Mouse (Mus musculus): ENCODE measurements around the gene Gm5741. TPM values are rescaled to one million over a fixed set of nuclear protein-coding genes. Genes with fewer than 3 reads are reported as not detected.

The Gm5741 gene
- polyA plus RNA-seq, 1 experiment: 1.3 TPM

DNA sequence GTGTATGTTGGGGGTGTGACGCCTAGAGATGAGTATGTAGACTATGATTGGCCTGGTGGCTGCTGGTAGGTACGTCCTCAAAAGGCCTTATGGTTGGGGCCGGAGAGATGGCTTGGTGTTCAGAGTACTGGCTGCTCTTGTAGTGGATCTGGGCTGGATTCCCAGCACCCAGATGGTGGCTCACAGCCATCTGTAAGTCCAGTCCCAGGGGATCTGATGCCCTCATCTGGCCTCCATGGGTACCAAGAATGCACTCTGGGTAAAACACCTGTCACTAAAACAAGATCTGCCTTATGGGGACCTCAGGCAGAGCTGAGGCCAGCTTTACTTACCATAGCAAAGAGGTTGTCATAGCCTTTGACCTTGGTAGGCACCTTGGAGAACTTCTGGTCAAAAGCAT lies 43.9 kb downstream of the Gm5741 start:
- no peak for TF ChIP-seq GATA1 (IDR thresholded peaks at IDR 0.05; ENCODE audit: low read length)

DNA sequence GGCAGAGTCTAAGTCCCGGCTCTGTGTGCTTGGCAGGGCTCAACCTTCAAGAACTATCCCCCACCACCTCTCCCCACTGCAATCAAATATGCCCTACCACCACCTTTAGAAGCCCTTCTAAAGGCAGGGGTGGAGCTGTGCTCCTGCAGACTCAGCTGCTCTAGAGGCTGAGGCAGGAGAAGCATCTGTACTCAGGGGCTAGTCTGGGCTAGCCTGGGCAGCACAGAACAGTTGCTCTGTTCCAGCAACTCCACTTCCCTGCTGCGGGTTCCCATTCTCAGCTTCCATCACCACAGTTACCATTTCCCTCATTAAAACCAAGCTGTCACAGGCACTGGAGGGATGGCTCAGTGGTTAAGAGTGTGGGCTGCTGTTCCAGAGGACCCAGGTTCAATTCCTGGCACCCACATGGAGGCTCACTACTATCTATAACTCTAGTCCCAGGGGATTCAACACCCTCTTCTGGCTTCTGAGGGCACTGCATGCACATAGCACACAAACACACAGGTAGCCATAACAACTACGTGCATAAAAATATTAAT lies 46.2 kb downstream of the Gm5741 start:
- TF ChIP-seq GATA1 (IDR thresholded peaks at IDR 0.05; ENCODE audit: low read length): no peak

Other genes starting within 250 kb of the Gm5741 start
- gene Dand5, start 245.2 kb downstream of the Gm5741 start, polyA plus RNA-seq (2012): 1.6 and 1.7 TPM in 2 replicates
- 88.2 and 112 TPM in 2 replicates for gene Gadd45gip1, start 236.5 kb downstream of the Gm5741 start, polyA plus RNA-seq (2012)
- gene Rad23a, start 227.3 kb downstream of the Gm5741 start, polyA plus RNA-seq (2012): 615 and 707 TPM in 2 replicates
- 315 and 318 TPM in 2 replicates for gene Calr, start 221.0 kb downstream of the Gm5741 start, polyA plus RNA-seq (2012)
- gene Farsa, start 211.0 kb downstream of the Gm5741 start, polyA plus RNA-seq (2012): 149 and 179 TPM in 2 replicates
- gene Syce2, start 195.9 kb downstream of the Gm5741 start, polyA plus RNA-seq (2012): 77.8 and 102 TPM in 2 replicates
- gene Gcdh, start 174.1 kb downstream of the Gm5741 start, polyA plus RNA-seq (2012): 89.9 and 98.4 TPM in 2 replicates
- 371 and 477 TPM in 2 replicates for gene Klf1, start 166.1 kb downstream of the Gm5741 start, polyA plus RNA-seq (2012)
- gene Dnase2a, start 159.4 kb downstream of the Gm5741 start, polyA plus RNA-seq (2012): 25.4 and 75.0 TPM in 2 replicates
- 0.46 and 0.50 TPM in 2 replicates for gene Mast1, start 130.6 kb downstream of the Gm5741 start, polyA plus RNA-seq (2012)
- not detected in 2 replicates for gene Rtbdn, start 121.0 kb downstream of the Gm5741 start, polyA plus RNA-seq (2012)
- gene Gm49661, start 98.5 kb downstream of the Gm5741 start, polyA plus RNA-seq (2012): not detected in 2 replicates
- gene Prdx2, start 98.4 kb downstream of the Gm5741 start, polyA plus RNA-seq (2012): 29.7 and 136 TPM in 2 replicates
- 725 and 803 TPM in 2 replicates for gene Rnaseh2a, start 98.2 kb downstream of the Gm5741 start, polyA plus RNA-seq (2012)
- gene Junb, start 89.3 kb downstream of the Gm5741 start, polyA plus RNA-seq (2012): 68.1 and 95.2 TPM in 2 replicates
- gene Hook2, start 77.4 kb downstream of the Gm5741 start, polyA plus RNA-seq (2012): 10.7 and 11.9 TPM in 2 replicates
- gene Best2, start 53.5 kb downstream of the Gm5741 start, polyA plus RNA-seq (2012): 0.03 TPM in 2 replicates
- gene Asna1, start 42.7 kb downstream of the Gm5741 start, polyA plus RNA-seq (2012): 97.2 and 187 TPM in 2 replicates
- 299 and 448 TPM in 2 replicates for gene Trir, start 41.2 kb downstream of the Gm5741 start, polyA plus RNA-seq (2012)
- 17.1 and 25.1 TPM in 2 replicates for gene Tnpo2, start 31.1 kb downstream of the Gm5741 start, polyA plus RNA-seq (2012)
- 24.7 and 27.7 TPM in 2 replicates for gene Fbxw9, start 7.9 kb downstream of the Gm5741 start, polyA plus RNA-seq (2012)
- gene Dhps, start 3.8 kb upstream of the Gm5741 start, polyA plus RNA-seq (2012): 35.9 and 40.4 TPM in 2 replicates
- 4.1 and 22.5 TPM in 2 replicates for gene Wdr83os, start 12.8 kb upstream of the Gm5741 start, polyA plus RNA-seq (2012)
- gene Wdr83, start 13.3 kb upstream of the Gm5741 start, polyA plus RNA-seq (2012): 18.1 and 45.7 TPM in 2 replicates
- 9.5 and 11.4 TPM in 2 replicates for gene Man2b1, start 15.3 kb upstream of the Gm5741 start, polyA plus RNA-seq (2012)
- not detected in 2 replicates for gene Zfp791, start 55.1 kb upstream of the Gm5741 start, polyA plus RNA-seq (2012)
- gene Cks1brt, start 83.9 kb upstream of the Gm5741 start, polyA plus RNA-seq (2012): not detected in 2 replicates
- not detected in 2 replicates for gene Olfr371, start 158.0 kb upstream of the Gm5741 start, polyA plus RNA-seq (2012)
- 4.5 and 16.7 TPM in 2 replicates for gene Orc6, start 231.7 kb upstream of the Gm5741 start, polyA plus RNA-seq (2012)
- gene Vps35, start 231.8 kb upstream of the Gm5741 start, polyA plus RNA-seq (2012): 3.8 and 6.0 TPM in 2 replicates